Mouse (Mus musculus): ENCODE data around the gene Ebf3.

- TF ChIP-seq POLR2A (IDR thresholded peaks at IDR 0.05; ENCODE audit: extremely low read depth, insufficient read depth, low read length) (no peak), CTCF (IDR thresholded peaks at IDR 0.05; ENCODE audit: low read depth, low read length) (no peak)
These were observed 10.5 kb downstream of the Ebf3 start for GRCm38 (mm10) chr7:137303776-137304171.

Measured in liver, adult 2 months (tissue).